Mouse (Mus musculus): ENCODE measurements at regions not wholly inside any gene's neighbourhood (a gene's known extent, or its start where the extent isn't known, plus 50 kb on each side); places are given as distances from the start of the nearest gene placed in this dataset.

GRCm38 (mm10) chr4:124326301-124326700 is 284.3 kb downstream of the 3100002H09Rik start:
- Histone ChIP-seq H3K27me3 (replicated peaks) (peaks cover 52% of the 10 kb centered on the region), H3K36me3 (replicated peaks in 1 of 2; ENCODE audit: control insufficient read depth in 1 of 2, insufficient read depth in 1 of 2, low read length in 1 of 2) (no peaks in the 10 kb centered on the region), H3K4me3 (replicated peaks in 1 of 3; ENCODE audit: low read depth in 2 of 3, low read length in 2 of 3, poor library complexity in 1 of 3) (no peak overlapping the region), H3K27ac (ENCODE audit: insufficient read depth, low read depth) (no peak overlapping the region), H3K9ac (ENCODE audit: insufficient read depth, low read depth) (no peak overlapping the region), H3K4me2 (ENCODE audit: insufficient read depth, low read depth, poor library complexity, severe bottlenecking) (no peak overlapping the region), H3K79me2 (replicated peaks; ENCODE audit: control insufficient read depth, extremely low read depth, insufficient read depth, poor library complexity, severe bottlenecking) (no peaks in the 10 kb centered on the region), H3K9me3 (replicated peaks; ENCODE audit: low read length) (peaks cover 9% of the 10 kb centered on the region), H3K4me1 (ENCODE audit: control insufficient read depth in 1 of 2, insufficient read depth in 2 of 2) (no peaks in the 10 kb centered on the region)
- in situ Hi-C loops (cut with MboI; ENCODE audit: low pct_ligation_motif_present, low pct_unique_long_range_greater_than_20kb, low sequenced_read_pairs), result no loop called here
- TF ChIP-seq TBP (conservative IDR thresholded peaks at IDR 0.05; ENCODE audit: low read depth, low read length) (no peak), ZMIZ1 (IDR thresholded peaks at IDR 0.05; ENCODE audit: low read depth, low read length) (no peak), USF2 (conservative IDR thresholded peaks at IDR 0.05; ENCODE audit: low read depth, low read length) (no peak), JUND (conservative IDR thresholded peaks at IDR 0.05; ENCODE audit: low read depth, low read length) (no peak), GABPA (IDR thresholded peaks at IDR 0.05; ENCODE audit: insufficient replicate concordance, low read depth, low read length) (no peak), EP300 (IDR thresholded peaks at IDR 0.05; ENCODE audit: low read length) (no peak)
- dilution Hi-C loops (cut with MboI; ENCODE audit: extremely low pct_ligation_motif_present, extremely low pct_unique_long_range_greater_than_20kb, low sequenced_read_pairs), result no loop called here
- no peak for DNase-seq (ENCODE audit: extremely low read depth)

- DNase-seq (ENCODE audit: extremely low read depth), result no peak
- Histone ChIP-seq H3K27me3 (replicated peaks) (peaks cover 63% of the 10 kb centered on the region), H3K27ac (ENCODE audit: insufficient read depth, low read depth) (no peak overlapping the region), H3K79me2 (replicated peaks; ENCODE audit: control insufficient read depth, extremely low read depth, insufficient read depth, poor library complexity, severe bottlenecking) (no peaks in the 10 kb centered on the region), H3K9ac (ENCODE audit: insufficient read depth, low read depth) (no peak overlapping the region), H3K4me1 (ENCODE audit: control insufficient read depth in 1 of 2, insufficient read depth in 2 of 2) (no peaks in the 10 kb centered on the region), H3K4me3 (replicated peaks in 1 of 3; ENCODE audit: low read depth in 2 of 3, low read length in 2 of 3, poor library complexity in 1 of 3) (no peak overlapping the region), H3K36me3 (replicated peaks in 1 of 2; ENCODE audit: control insufficient read depth in 1 of 2, insufficient read depth in 1 of 2, low read length in 1 of 2) (no peaks in the 10 kb centered on the region), H3K9me3 (replicated peaks; ENCODE audit: low read length) (peaks cover 9% of the 10 kb centered on the region), H3K4me2 (ENCODE audit: insufficient read depth, low read depth, poor library complexity, severe bottlenecking) (no peak overlapping the region)
- TF ChIP-seq KAT2A (IDR thresholded peaks at IDR 0.05; ENCODE audit: insufficient replicate concordance, low read length) (no peak), USF2 (conservative IDR thresholded peaks at IDR 0.05; ENCODE audit: low read depth, low read length) (no peak), TCF12 (IDR thresholded peaks at IDR 0.05; ENCODE audit: low read depth, low read length) (no peak), MEF2A (IDR thresholded peaks at IDR 0.05; ENCODE audit: borderline replicate concordance, low read depth, low read length) (no peak), SMC3 (IDR thresholded peaks at IDR 0.05; ENCODE audit: low read depth, low read length) (no peak), HCFC1 (IDR thresholded peaks at IDR 0.05; ENCODE audit: low read depth, low read length) (no peak), E2F4 (IDR thresholded peaks at IDR 0.05; ENCODE audit: insufficient replicate concordance, low read depth, low read length) (no peak), POLR2A (IDR thresholded peaks at IDR 0.05; ENCODE audit: low read depth, low read length) (no peak), MYC (IDR thresholded peaks at IDR 0.05; ENCODE audit: low read depth, low read length) (no peak), IRF4 (IDR thresholded peaks at IDR 0.05; ENCODE audit: low read depth, low read length) (no peak), GABPA (IDR thresholded peaks at IDR 0.05; ENCODE audit: insufficient replicate concordance, low read depth, low read length) (no peak), JUND (conservative IDR thresholded peaks at IDR 0.05; ENCODE audit: low read depth, low read length) (no peak), BHLHE40 (IDR thresholded peaks at IDR 0.05; ENCODE audit: low read depth, low read length) (no peak), MAX (IDR thresholded peaks at IDR 0.05; ENCODE audit: low read length) (no peak)
- in situ Hi-C loops (cut with MboI; ENCODE audit: low pct_ligation_motif_present, low pct_unique_long_range_greater_than_20kb, low sequenced_read_pairs) (no loop called here), dilution Hi-C loops (cut with MboI; ENCODE audit: extremely low pct_ligation_motif_present, extremely low pct_unique_long_range_greater_than_20kb, low sequenced_read_pairs) (no loop called here)
Measured at GRCm38 (mm10) chr4:124323589-124323988, 287.0 kb downstream of the 3100002H09Rik start.

Data from CH12.LX (cell line).